Mouse (Mus musculus): ENCODE results near the gene Babam2.
A peak's percentile ranks its signal among the peaks of the same experiment; 100 is the strongest.

Gene Babam2

DNA sequence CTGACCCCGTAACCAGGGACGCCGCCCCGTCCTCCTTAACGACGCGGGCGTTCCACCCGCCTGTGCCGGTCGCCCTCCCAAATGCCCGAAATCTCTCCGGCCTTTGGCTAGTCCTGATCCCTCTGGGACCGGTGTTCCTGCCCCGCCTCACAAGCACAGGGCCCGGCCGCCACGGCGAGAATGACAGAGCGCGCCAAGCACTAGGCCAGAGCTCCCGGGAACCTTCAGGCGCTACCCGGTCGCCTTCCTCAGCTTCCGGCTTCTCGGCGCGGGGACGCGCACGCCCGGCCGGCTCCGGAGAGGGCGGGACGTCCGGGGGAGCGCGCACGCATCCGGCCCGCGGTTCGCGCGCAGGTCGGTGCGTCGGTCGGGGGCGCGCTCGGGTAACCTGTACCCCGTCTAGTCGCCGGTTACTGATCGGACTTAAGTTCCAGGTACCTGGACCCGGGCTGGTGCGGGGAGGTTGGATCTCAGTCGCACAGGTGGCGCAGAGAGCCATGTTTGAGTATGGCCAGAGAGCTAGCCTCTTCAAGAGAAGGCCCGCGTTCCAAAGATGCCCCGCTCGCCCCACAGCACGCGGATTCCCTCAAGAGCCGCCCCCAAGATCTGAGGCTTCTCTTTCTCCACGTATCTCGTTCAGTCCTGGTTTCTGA lies at the start of gene Babam2:
Gene Babam2 (plus strand): TSS at position 41 of the 653 bp plus-strand sequence.
- DNase-seq (ENCODE audit: low spot score) = peak; percentile 89

DNA sequence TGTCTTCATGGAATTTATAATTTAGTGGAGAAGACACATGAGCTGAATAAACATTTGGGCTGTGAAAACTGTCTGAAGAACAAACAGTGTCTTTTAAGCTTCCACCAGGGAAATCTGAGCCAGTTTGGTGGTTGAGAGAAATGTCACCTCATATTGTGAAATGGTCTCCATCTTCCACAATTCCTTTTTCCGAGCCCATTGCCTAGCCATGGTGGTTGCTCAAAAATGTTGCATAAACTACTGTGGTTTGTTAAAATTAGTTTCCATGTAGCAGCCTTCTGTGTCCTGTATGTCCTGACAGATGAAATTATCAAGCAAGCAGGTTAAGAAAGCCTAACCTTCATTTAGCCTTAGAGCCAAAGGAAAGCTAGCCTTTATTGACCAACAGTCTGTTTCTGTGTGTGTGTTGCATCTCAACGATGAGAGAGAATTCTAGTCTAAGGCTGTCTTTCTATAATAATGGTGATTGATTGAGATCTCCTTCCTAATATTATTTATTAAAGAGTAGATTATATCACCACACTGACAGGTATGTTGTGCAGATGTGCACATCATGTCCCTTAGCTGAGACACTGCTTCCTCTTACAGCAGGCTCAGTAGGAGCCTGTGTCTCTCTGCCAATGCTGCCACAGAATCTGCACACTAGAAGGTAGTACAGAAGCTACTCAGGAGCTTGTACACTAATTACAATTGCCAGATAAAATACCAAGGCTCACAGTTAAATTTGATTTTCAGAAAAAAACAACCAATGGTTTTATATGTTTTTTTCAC lies 46.8 kb upstream of the Babam2 start:
- peak; percentile 20 for DNase-seq (ENCODE audit: low spot score)

GRCm38 (mm10) chr5:31655688-31656190 lies 41.7 kb upstream of the Babam2 start:
- peak; percentile 72 for DNase-seq (ENCODE audit: low spot score)

- DNase-seq (ENCODE audit: low spot score) = peak; percentile 84
These were observed 31.3 kb upstream of the Babam2 start for GRCm38 (mm10) chr5:31666176-31666575.

DNA sequence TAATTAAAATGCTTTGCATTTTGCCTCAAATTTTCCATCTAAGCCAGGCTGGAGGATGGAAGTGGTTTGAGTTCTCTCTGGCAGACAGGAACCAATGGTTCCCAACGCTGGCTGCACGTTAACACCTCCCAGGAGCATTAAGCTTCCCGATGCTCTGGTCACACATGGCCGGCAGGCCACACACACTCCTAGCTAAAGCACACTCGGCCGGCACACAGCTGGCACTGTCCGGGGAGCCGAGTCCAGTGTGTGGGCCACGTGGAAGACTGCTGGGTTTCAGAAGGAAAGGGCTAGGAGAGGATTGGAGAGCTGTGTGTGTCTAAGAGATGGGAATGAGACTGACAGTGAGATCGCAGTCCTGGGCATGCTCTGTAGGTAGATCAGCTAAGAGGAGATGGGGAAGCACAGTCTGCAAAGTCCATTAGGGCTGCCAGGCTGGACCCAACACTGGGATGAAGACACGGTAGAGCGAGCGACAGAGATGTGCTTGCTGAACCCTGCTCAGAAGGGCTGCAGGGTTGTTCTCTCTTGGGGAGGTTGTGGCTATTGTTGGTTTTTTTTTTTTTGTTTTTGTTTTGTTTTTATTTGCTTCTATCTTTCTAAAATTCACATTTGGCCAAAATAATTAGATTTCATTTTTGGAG lies 29.0 kb upstream of the Babam2 start:
- no peak for DNase-seq (ENCODE audit: low spot score)

- DNase-seq (ENCODE audit: low spot score) = no peak
These were observed 27.5 kb upstream of the Babam2 start for GRCm38 (mm10) chr5:31669984-31670383.

GRCm38 (mm10) chr5:31671137-31671536 lies 26.3 kb upstream of the Babam2 start:
- DNase-seq (ENCODE audit: low spot score) = no peak

DNA sequence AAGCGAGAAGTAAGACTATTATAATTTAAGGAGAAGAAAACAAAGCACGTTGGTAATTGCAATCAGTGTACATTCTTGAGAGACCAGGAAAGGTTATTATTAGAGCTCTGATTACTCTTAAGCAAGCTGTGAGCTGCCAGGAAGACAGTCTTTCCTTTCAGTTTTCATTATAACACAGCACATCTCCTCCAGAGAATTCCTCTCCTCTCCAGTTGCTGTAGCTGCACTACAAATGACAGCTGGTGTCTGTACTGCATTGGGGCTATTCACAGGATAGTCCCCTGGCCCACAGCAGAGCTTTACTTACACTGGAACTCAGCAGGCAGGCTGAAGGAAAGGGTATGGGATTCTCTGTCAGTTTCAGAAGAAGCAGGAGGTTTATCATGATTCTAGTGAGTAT lies 24.1 kb upstream of the Babam2 start:
- no peak for DNase-seq (ENCODE audit: low spot score)

GRCm38 (mm10) chr5:31678000-31678399 lies 19.5 kb upstream of the Babam2 start:
- no peak for DNase-seq (ENCODE audit: low spot score)

DNA sequence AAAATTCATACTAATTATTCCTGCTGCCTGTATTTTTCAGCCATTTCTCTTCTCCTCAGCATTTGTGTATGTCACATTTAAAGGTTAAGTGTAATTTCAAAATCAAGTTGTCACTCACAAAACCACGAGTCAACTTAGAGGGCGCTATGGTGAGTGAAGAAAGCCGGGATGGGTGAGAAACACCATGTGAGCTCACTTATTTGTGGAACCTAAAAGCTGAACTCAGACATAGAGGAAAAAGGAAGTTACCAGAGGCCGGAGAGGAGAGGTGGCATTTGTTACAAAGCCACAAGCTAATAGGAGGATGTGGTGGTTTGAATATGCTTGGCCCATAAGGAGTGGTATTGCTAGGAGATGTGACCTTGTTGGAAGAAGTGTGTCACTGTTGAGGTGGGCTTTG lies 17.3 kb upstream of the Babam2 start:
- DNase-seq (ENCODE audit: low spot score) = no peak

- DNase-seq (ENCODE audit: low spot score) = no peak
These were observed 15.2 kb upstream of the Babam2 start for GRCm38 (mm10) chr5:31682305-31682704.

- DNase-seq (ENCODE audit: low spot score) = no peak
These were observed 11.4 kb upstream of the Babam2 start for GRCm38 (mm10) chr5:31686040-31686439.

GRCm38 (mm10) chr5:31687972-31688371 lies 9.5 kb upstream of the Babam2 start:
- DNase-seq (ENCODE audit: low spot score) = no peak

DNA sequence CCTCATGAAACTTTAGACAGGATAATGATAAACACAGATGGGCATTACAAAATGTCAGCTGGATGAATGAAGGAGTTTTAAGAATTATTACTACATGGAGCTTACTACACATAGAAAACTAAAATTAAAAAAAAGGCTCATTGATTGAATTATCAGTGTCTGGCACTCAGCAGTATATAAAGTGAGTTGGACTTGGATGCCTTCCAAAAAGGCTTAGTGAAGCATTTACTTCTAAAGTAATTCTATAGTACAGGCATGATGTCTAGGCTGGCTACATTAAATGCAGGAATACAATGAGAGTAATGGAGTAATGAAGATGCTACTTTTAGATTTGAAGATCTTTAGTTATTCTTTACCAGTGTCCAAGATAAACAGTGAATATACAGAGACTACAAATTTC lies 4.3 kb upstream of the Babam2 start:
- no peak for DNase-seq (ENCODE audit: low spot score)

GRCm38 (mm10) chr5:31696971-31697643 lies 377 bp upstream of the Babam2 start, which contains the start of gene Rbks:
Rbks (minus strand) TSS chr5:31697627.
- DNase-seq (ENCODE audit: low spot score) = no peak

GRCm38 (mm10) chr5:31698297-31698726 lies 828 bp downstream of the Babam2 start:
- peak; percentile 78 for DNase-seq (ENCODE audit: low spot score)

DNA sequence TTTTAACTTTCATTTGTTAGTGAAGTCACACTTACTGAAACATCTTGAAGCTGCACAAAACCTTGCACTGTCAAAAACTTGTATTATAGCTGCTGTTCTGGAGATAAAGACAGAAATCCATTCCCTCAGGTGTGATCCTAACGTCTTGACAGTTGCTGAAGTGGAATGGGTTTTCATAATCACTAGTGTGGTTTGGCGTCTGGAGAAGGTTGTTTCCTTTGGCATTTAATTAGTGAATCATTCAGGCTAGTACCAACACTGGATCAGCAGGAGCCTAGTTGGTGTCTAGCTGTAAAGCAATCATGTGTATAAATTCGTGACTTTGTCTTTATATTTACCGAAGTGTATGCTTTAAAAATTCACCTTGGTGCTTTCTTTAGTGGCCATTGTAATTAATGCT lies 1.4 kb downstream of the Babam2 start:
- peak; percentile 17 for DNase-seq (ENCODE audit: low spot score)

DNA sequence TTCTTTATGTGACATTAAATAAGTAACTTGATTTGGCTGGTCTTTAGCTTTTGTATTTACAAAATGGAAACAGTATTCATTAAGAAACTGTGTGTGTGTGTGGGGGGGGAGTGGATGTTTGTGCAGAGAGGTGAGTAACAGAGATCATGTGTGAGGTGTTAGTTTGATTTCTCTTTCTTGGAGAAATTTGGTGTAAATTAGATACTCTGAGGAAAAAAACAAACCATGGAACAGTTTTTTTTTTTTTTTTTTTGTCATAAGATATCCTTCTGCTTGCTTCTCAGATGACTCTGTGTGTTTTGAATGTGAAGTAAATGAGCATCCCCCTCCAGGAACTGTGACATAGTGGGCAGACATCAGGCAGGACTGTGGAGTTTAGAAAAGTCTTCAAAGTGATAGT lies 1.9 kb downstream of the Babam2 start:
- no peak for DNase-seq (ENCODE audit: low spot score)

DNA sequence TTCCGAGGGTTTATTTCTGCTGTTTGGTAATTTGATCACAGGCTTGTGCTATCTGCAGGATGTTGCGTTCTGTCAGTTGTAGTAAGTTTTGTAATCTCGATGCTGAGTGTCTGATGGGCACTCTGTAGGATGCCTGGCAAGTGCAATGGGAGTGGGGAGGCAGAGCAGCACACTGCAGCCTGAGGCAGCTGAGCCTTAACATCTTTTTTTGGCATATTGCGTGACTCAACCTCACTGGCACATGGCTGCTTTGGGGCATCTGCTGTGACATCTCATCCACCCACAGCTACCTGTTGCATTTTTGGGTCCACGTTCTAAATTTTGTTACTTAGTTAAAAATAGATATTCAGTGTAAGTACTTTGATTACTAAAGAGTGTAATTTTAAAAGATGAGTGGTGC lies 7.5 kb downstream of the Babam2 start:
- DNase-seq (ENCODE audit: low spot score) = no peak

DNA sequence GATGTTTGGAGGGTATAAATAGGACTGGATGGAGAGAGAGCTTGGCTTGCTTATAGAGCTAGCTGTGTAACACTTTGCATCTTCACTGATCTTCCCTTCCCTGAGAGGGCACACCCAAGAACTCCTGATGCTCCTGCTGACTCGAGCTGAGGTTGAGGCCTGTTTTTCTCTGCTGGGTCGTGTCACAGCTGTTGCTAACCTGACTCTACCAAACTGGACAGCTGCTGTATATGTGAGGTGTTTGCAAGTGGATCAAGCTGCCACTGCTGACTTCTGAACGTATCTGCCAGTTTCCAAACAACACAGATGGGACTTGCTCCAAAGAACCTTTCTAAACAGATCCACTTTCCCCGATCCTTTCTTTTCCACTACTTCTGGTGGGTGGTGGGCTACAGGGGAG lies 9.3 kb downstream of the Babam2 start:
- DNase-seq (ENCODE audit: low spot score) = no peak

- no peak for DNase-seq (ENCODE audit: low spot score)
These were observed 11.9 kb downstream of the Babam2 start for GRCm38 (mm10) chr5:31709389-31709788.

DNA sequence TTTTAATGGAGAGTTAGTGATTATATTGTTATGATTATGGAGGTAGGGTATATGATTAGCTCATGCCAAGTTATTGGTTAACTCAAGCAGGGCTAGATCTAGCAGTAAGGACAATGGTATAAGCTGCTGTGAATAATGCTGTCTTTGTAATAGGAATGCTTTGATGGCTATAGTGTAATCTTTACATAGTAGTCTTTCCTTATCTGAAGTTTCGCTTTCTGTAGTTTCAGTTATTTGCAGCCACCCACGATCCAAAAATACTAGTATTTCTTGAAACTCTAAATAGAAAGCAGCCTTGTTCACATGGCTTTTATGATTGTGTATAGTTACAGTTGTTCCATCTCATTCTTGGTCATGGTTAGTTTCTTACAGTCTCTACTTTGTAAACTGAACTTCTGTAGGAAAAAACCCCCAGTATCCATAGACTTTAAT lies 15.8 kb downstream of the Babam2 start:
- no peak for DNase-seq (ENCODE audit: low spot score)
